Mouse (Mus musculus) skeletal muscle tissue, adult 2 months (tissue): Measurements from ENCODE around the gene Gm17026.
"Not testable (repeated sequence)": the region's sequence is repeated elsewhere in the genome, so short reads cannot be mapped to it uniquely, and the experiment has no call there.

Experiments used
- DNase-seq: peaks from one replicate; pipeline ENCODE4 v3.0.0-alpha.2; 2012; ENCODE audit warnings: low read depth, low spot score

Gm17026 gene

DNA sequence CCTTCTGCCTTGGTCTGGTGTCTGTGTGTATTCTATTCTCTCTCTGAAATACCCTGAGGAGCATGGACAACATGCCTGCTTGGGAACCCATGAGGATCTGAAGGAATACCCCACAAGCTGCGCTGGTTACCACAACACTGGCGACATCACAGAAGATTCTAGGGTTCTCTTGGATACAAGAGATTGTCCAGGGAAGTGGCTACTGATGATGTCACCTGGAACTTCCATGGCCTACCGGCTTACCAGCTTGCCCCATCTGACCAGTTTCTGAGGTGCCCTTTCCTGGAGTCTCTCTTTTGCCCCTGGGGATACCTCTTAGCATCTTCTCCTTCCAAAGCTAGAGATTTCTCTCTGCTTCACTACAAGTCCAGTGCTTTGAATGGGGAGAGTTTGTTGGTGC lies at the start of gene Gm17026:
Gene Gm17026 (minus strand): TSS at position 101 of the 400 bp plus-strand sequence.
- not testable (repeated sequence) for DNase-seq

DNA sequence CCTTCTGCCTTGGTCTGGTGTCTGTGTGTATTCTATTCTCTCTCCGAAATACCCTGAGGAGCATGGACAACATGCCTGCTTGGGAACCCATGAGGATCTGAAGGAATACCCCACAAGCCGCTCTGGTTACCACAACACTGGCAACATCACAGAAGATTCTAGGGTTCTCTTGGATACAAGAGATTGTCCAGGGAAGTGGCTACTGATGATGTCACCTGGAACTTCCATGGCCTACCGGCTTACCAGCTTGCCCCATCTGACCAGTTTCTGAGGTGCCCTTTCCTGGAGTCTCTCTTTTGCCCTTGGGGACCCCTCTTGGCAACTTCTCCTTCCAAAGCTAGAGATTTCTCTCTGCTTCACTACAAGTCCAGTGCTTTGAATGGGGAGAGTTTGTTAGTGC lies 37.4 kb upstream of the Gm17026 start, which contains the start of gene Gm9611:
Gene Gm9611 (minus strand): TSS at position 101 of the 400 bp plus-strand sequence.
- not testable (repeated sequence) for DNase-seq

DNA sequence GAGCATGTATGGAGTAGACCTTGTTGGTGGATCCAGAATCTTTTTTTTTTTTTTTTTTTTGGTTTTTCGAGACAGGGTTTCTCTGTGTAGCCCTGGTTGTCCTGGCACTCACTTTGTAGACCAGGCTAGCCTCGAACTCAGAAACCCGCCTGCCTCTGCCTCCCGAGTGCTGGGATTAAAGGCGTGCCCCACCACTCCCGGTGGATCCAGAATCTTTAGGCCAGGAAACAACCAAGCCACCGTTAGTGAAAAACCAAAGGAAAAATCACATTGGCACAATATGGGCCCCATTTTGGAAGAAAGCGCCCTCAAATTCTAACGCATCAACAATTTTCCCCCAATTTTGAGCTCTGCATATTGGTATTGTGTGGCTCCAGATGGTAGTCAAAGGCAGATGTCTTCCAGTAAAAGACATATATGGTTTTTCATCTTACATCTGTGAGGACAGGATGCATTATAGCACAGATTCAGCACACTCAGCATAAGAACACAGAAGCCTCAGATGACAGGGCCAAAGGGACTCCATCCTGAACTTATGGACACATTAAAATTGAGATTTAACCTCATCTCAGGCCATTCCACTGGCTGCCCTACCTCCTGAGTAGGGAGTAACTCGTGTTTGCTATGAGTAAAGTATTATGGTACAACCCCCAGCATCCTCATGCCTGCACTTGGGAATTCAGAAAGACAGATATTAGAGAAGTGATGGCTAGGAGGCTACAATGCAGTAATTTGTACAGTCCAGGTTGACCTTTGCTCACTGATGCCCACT lies 42.9 kb downstream of the Gm17026 start:
- DNase-seq, result not testable (repeated sequence)
